Mouse (Mus musculus) G1E (cell line): ENCODE measurements around the gene Gpsm1.

Experiments used
- CTCF ChIP-seq: IDR thresholded peaks from 2 replicates; pipeline ENCODE4 v1.5.1; 2012; ENCODE audit warnings: low read depth, low read length, inconsistent platforms, mixed read lengths
- GATA1 ChIP-seq: IDR thresholded peaks from 2 replicates; pipeline ENCODE4 v1.6.1; 2012; ENCODE audit warnings: borderline replicate concordance, low read length, inconsistent platforms, mixed read lengths
- GATA2 ChIP-seq: IDR thresholded peaks from 2 replicates; pipeline ENCODE4 v1.6.1; 2012; ENCODE audit warnings: low read depth, low read length, inconsistent platforms, borderline replicate concordance

DNA sequence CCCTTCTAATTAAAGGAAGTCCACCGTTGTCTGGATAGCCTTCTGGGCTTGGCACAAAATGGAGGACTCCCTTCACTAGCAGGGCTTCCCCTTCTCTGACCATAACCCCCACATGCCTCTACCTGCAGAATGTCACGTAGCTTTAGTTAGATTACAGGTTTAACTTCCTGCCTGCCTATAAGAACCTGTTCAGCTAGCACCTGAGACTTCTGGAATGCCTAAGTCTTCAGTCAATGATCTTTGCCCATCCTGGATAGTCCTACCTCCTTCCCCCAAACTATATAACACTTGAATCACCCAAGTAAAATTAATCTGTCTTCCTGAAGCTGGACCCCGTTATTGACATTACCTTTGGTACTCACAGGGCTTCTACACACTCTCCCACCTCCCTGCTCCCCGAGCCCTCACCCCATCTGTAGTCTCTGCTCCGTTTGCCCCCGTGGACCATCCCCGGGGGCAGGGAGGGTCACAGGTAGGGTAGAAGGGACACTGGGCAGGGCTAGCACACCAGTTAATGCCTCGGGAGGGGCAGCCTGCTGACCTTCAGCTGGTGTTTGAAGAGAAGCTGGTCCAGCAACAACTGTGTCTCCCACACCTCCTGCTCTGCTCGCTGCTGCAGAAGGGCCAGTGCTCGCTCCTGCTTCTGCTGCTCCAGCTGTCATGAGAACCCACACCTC, 49.1 kb upstream of the Gpsm1 start:
- TF ChIP-seq CTCF, result no peak
- TF ChIP-seq GATA1, result no peak
- TF ChIP-seq GATA2, result no peak
